Mouse (Mus musculus) adrenal gland, postnatal 4 days (tissue): ENCODE results near the gene Irak4. TPM values are rescaled to one million over a fixed set of nuclear protein-coding genes. Genes with fewer than 3 reads are reported as not detected.

Experiments used
- DNase-seq, 2 experiments: peaks; one replicate each; pipeline ENCODE4 v3.0.0; 2021 to 2022; ENCODE audit warnings: low spot score in 2 of 2, mixed read lengths in 2 of 2
- total RNA-seq, 2 experiments: library from RNA; stranded (reverse); gene quantifications; 2 replicates each; pipeline ENCODE4 v1.2.3; 2021

The Irak4 gene
- total RNA-seq, 2 experiments from 2014 or later: 14.6 to 14.9 TPM

GRCm38 (mm10) chr15:94616036-94616435 lies 72.6 kb downstream of the Irak4 start:
- DNase-seq: no peak

GRCm38 (mm10) chr15:94620909-94621308 lies 77.5 kb downstream of the Irak4 start:
- DNase-seq: no peak

- no peak for DNase-seq
These were observed 85.0 kb downstream of the Irak4 start for GRCm38 (mm10) chr15:94628463-94628829.

GRCm38 (mm10) chr15:94628830-94629601 lies 85.6 kb downstream of the Irak4 start, which contains the start of gene Tmem117:
Tmem117 (plus strand) TSS chr15:94629232.
- no peak for DNase-seq

- DNase-seq: no peak
These were observed 87.1 kb downstream of the Irak4 start for GRCm38 (mm10) chr15:94630553-94630952.

Other genes with a start within 250 kb of the Irak4 start
- gene Adamts20, start 78.2 kb upstream of the Irak4 start, total RNA-seq: 1 to 10 TPM; 3.6 to 3.7 TPM
- 1 to 10 TPM; 6.1 to 6.7 TPM for gene Pus7l, start 96 bp upstream of the Irak4 start, total RNA-seq
- gene Twf1, start 46.2 kb downstream of the Irak4 start, total RNA-seq: 10 to 100 TPM; 74.1 to 83.6 TPM
- 1 to 10 TPM; 6.3 to 7.9 TPM for gene Tmem117, start 85.6 kb downstream of the Irak4 start, total RNA-seq